Mouse (Mus musculus) monocyte, adult 5-6 weeks (primary cell): Measurements from ENCODE around the gene Fmnl2. TPM values are rescaled to one million over a fixed set of nuclear protein-coding genes. Genes with fewer than 3 reads are reported as not detected.

Experiments used
- ATAC-seq: fragments of 153-309, 156-312 bp; replicated peaks from 2 replicates; pipeline ENCODE4 v1.8.0; 2017; ENCODE audit warnings: mild to moderate bottlenecking; ENCODE audit not compliant: low TSS enrichment, insufficient number of reproducible peaks, severe bottlenecking, poor library complexity, low FRiP score
- total RNA-seq: library from RNA; stranded (forward); fragments of 200-1000, 200-491, 200-594 nt; gene quantifications from 3 replicates; pipeline ENCODE4 v1.2.3, GENCODE M21; 2017

The Fmnl2 gene
- 0.75 to 1.8 TPM (median 1.4 TPM) in 3 replicates for total RNA-seq

DNA sequence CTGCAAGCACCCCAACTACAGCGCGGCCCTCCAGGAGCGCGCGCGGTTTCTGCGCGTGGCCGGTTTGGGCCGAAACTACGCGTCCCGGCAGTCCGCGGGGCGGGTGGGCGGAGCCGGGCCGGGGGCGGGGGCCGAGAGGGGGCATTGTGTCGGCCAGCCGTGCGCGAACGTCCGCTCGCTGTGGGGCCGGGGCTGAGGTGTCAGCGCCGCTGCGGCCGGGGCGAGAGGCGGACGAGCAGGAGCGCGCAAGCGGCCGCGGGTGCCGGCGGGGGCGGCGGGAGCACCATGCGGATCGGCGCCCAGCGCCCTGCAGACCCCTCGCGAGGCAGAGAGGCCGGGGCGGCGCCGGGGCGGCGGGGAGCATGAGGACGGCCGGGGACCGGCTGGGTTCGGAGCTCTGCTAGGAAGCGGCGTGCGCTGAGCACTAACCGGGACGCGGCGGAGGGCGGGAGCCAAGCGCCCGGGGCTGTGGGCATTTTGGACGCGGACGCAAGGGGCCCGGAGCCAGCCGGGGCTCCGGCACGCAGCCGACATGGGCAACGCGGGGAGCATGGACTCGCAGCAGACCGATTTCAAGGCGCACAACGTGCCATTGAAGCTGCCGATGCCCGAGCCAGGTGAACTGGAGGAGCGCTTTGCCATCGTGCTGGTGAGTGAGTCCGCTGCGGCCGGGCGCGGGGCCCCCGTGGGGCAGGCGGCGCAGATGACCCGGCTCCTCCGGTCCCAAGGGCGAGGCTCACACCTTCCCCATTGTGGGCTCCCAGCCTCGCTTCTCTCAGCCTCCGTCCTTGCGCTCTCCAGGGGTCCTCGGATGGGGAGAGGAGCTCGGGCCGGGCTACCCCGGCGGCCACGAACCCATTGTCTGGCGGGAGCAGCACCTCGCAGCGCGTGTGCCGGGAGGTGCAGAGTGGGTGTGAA lies at the start of gene Fmnl2:
Gene Fmnl2, plus strand, starts transcription at position 250 of the 918 bp plus-strand sequence.
- no peak for ATAC-seq

DNA sequence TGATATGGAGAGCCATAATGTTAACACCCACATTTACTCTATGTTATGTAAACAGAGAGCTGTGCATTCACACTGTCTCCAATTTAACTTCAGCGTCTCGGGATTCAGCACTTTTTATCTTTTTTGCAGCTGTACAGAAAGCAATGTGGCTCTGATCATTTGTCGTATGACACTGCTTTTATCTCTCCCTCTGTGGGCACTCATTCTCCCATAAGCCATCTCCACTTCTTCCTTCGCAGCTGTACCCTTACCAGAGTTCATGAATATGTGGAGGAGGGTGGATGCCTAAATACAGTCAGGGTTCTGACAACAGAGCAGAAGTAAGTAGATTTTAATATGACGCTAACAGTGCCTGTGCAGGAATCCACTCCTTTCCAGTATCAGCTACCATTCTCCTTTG lies 47.7 kb upstream of the Fmnl2 start:
- ATAC-seq, result no peak

- no peak for ATAC-seq
Observed at GRCm38 (mm10) chr2:52811691-52812090, 46.0 kb upstream of the Fmnl2 start.

- no peak for ATAC-seq
Observed at GRCm38 (mm10) chr2:52817341-52817740, 40.3 kb upstream of the Fmnl2 start.

DNA sequence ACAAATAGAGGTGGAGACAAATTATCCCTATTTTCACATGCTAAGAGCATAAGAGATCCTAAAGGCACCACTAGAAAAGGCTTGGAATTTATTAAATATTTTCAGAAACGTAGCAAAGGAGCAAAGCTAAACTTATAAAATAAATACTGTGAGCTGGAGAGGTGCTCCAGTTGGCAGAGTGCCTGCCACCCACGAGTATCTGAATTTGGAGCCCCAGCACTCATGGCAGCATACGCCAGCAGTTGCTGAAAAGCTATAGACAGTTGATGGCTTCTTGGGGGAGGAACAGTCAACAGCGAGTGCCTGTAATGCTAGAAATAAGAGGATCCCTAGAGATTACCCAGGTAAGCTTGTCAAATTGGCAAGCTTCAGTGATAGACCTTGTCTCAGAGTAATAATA lies 38.7 kb upstream of the Fmnl2 start:
- no peak for ATAC-seq

DNA sequence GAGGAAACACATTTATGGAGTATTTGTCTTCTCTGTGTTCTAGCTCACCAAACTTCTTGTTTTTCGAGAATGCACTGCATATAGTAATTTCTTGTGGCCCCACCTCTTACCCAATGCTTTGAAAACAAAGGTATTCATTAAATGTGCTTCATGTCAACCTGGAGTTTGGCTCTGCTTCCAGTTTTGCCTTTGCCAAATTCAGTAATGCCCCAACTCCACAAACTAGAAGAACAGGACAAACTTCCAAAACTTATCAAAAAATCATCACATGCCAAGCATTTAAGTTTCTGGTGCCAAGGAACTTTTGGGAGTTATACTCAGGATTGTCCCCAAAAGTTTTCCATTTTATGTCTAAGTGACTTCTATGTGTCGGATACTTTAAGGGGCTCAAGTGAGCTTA lies 35.4 kb upstream of the Fmnl2 start:
- ATAC-seq, result no peak

DNA sequence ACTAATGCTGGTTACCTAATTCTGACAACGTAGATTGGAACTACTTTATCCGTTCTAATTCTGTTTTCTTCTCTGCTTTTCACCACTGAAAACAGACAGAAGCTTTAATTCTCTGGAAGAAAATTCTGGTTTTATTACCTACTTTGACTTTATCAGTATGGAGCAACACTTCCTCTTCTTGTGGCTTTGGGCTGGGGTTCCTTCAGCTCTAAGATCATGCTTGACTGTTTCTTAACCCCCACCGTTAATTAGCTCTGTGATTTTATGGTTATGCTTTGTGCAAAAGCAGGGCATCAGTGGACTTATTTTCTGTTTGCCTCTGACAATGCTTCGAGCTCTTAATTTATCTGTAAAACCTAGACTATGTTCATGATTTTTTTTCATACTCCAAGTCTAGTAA lies 29.6 kb upstream of the Fmnl2 start:
- ATAC-seq, result no peak

- no peak for ATAC-seq
Observed at GRCm38 (mm10) chr2:52830513-52830912, 27.1 kb upstream of the Fmnl2 start.

DNA sequence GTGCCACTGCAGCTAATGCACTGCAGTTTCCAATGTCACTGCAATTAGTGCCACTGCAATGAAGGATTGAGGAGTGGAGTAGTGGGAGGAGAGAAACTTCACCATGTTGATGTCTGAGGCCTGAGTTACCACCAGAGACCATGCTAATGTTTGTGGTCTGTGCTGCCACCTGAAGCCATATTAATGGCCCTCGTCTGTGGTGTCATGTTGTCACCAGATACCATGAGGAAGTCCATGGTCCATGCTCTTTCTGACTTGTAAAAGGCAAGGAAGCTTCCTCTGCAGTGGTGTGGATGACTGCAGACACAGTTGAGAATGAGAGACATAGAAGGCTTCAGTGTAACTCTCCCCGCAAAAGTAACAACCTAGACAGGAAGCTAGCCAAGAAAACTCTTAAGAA lies 26.1 kb upstream of the Fmnl2 start:
- ATAC-seq, result no peak

GRCm38 (mm10) chr2:52835726-52836125 lies 21.9 kb upstream of the Fmnl2 start:
- ATAC-seq, result no peak

DNA sequence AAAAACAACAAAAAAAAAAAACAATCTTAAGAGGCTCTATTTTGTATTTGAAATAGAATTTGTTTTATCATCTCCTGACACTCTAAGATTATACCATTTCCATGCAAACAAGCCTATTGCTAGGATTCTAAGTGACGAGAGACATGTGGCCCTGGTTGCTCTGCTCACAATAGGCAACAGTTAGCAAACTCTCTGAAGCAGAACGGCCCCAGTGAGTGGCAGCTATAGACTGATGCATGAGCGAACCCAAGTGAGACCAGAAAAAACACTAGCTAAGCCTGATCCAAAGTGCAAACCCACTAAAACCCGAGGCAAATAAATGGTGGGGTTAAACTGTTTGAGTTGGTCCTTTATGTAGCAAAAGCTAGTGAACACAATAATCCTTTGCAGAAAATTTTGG lies 18.6 kb upstream of the Fmnl2 start:
- ATAC-seq, result no peak

DNA sequence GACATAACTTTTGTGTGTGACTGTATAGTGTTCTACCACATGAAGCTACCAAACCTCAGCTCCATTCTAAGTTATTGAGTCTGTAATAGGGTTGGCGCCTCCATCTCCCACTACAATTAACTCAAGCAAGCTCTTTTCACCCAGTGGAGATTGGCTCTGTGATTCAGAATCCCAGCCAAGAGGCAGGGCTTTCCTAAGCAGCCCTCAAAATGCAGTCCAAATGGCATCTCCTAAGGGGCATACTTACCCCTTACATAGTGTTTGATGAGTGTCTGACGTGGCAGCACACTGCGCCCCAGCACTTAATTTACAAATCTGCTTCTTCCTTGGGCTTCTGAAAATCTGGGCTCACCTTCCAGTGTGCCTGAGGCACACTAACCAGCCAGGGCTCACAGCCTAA lies 17.8 kb upstream of the Fmnl2 start:
- ATAC-seq, result no peak

DNA sequence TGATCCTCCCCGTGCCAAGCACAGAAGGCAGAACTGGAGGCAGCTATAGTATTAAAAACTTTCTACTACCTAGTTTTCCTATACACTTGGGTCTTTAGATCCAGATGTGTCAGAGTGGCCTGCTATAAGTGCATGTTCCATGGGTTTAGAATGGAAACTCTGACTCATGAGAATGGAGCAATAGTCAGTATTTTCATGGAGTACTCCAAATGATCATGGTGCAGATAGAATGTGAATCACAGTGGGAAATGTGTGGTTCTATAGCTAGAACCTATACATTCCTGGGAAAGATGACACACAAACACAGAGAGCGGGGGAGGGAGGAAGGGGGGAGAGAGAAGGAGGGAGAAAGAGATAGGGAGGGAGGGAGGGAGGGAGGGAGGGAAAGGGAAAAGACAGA lies 13.8 kb upstream of the Fmnl2 start:
- ATAC-seq, result no peak

GRCm38 (mm10) chr2:52844936-52845752 lies 12.5 kb upstream of the Fmnl2 start:
- no peak for ATAC-seq

DNA sequence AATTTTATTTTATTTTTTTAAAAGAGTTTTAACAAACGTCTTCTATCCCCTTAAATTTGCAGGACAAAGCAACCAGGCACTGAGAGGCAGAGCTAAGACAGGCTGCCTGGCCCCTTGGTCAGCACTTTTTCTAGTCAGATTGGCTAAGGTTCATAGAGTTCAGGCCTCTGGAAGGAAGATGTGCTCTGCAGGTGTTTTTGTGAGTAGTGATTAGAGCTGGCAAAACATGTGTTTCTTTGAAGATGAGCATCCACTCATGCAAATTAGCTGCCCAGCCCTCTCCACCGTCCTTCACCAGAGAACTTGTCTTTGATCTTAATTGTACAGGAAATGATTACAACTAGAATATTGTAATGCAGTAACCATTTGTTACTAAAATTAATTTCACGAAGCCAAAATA lies 11.2 kb upstream of the Fmnl2 start:
- ATAC-seq, result no peak

DNA sequence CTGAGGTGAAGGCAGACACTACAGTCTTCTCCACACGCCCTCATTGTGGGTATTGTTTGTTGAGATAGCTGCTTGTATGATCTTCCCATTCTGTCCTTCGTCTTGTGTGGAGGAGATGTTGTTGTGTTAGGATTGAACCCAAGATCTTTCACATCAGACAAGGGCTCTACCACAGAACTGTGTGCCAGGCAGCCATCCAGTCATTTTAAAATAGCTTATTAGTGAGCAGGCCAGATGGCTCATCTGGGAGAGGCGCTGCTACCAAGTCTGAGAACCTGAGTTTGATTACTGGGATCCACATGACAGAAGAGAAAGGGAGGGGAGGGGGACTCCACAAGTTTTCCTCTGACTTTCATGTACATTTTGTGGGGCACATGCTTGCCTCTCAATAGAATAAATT lies 8.6 kb upstream of the Fmnl2 start:
- ATAC-seq, result no peak

DNA sequence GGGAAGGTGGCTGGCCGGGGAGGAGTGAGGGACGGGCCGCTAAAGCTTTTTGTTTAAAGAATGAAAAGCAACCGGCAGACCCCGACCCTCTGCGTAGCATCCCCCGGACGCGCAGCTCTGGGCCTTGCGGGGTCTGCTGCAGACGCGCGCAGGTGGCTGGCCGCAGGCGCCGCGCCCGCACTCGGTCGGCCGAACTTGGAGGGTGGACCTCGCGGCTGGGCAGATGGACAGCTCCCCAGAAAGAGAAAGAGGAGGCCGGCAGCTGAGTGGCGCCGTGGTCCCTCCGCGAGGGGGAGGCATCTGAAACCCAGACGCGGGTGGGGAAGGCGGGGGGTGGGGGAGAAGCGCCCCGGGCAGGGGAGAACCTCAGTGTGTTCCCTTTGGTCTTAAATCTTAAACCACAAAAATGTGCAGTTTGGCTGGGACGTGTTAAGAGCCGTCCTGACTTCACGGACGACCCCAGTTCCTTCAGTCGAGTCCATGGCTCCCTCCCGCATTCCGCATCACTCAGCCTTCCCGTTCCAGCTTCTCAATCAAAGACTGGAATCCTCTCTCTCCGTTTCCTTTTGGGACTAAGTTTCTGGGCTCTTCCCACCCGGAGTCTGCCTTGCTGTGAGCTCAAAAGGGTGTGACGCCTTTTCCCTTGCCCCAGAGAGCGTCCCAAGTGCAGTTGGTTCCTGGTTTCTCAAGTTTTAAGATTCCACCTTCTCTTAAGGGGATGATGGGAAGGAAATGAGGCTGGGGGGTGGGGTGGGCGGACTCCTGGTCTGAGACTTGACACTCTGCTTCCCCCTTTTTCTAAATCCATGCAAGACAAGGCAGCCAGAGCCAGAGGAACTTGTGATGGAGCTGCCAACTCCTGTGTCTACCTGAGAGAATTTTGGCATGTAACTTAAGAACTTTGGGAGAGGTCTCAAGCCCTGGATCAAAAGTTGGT lies 1.1 kb downstream of the Fmnl2 start:
- ATAC-seq, result no peak

- no peak for ATAC-seq
Observed at GRCm38 (mm10) chr2:52859466-52859840, 1.8 kb downstream of the Fmnl2 start.
